Mouse (Mus musculus): ENCODE data around the gene Tk2. TPM values are rescaled to one million over a fixed set of nuclear protein-coding genes. Genes with fewer than 3 reads are reported as not detected.

The Tk2 gene
- polyA plus RNA-seq, 1 experiment, result 38.4 TPM

- TF ChIP-seq CTCF (IDR thresholded peaks at IDR 0.05; ENCODE audit: borderline replicate concordance, insufficient read depth, low read depth, low read length), result no peak
- TF ChIP-seq POLR2A (IDR thresholded peaks at IDR 0.05; ENCODE audit: borderline replicate concordance, insufficient read depth, low read length), result no peak
- DNase-seq, result no peak
- 78% methylated on average over 6 of the region's 6 CpGs for WGBS
- no peak overlapping the region for H3K4me3 ChIP-seq (replicated peaks; ENCODE audit: insufficient read depth, low read depth, low read length)
- H3K4me1 ChIP-seq (ENCODE audit: control insufficient read depth, insufficient read depth, low read length), result no peaks in the 10 kb centered on the region
- H3K27ac ChIP-seq (ENCODE audit: insufficient read depth, low read length), result no peak overlapping the region
- H3K27me3 ChIP-seq (ENCODE audit: control insufficient read depth, insufficient read depth, low read length), result no peaks in the 10 kb centered on the region
Measured at GRCm38 (mm10) chr8:104187622-104188021, 60.7 kb downstream of the Tk2 start.

DNA sequence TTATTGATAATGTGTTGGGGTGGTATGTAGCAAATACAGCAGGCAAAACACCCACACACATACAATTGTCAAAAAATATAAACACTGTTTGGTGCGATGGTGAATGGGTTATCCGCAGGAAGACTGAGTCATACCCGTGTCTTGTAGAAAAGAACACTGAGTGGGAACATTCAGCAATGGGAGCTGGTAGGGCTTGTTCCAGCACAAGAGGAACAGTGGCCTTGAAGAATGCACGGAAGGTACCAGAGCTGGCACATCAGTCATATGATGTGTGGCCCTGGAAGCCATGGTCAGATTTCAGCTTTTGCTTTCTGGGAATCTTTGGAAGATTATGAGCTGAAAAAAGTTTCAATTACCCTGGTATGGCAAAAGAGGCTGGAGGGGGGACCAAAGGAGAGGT is 61.5 kb downstream of the Tk2 start:
- TF ChIP-seq CTCF (IDR thresholded peaks at IDR 0.05; ENCODE audit: borderline replicate concordance, insufficient read depth, low read depth, low read length) (no peak), POLR2A (IDR thresholded peaks at IDR 0.05; ENCODE audit: borderline replicate concordance, insufficient read depth, low read length) (no peak)
- no peak overlapping the region for H3K27ac ChIP-seq (ENCODE audit: insufficient read depth, low read length)
- H3K4me3 ChIP-seq (replicated peaks; ENCODE audit: insufficient read depth, low read depth, low read length), result no peak overlapping the region
- 91% methylated on average over 4 of the region's 4 CpGs for WGBS
- no peak for DNase-seq
- no peaks in the 10 kb centered on the region for H3K27me3 ChIP-seq (ENCODE audit: control insufficient read depth, insufficient read depth, low read length)
- H3K4me1 ChIP-seq (ENCODE audit: control insufficient read depth, insufficient read depth, low read length), result no peaks in the 10 kb centered on the region

DNA sequence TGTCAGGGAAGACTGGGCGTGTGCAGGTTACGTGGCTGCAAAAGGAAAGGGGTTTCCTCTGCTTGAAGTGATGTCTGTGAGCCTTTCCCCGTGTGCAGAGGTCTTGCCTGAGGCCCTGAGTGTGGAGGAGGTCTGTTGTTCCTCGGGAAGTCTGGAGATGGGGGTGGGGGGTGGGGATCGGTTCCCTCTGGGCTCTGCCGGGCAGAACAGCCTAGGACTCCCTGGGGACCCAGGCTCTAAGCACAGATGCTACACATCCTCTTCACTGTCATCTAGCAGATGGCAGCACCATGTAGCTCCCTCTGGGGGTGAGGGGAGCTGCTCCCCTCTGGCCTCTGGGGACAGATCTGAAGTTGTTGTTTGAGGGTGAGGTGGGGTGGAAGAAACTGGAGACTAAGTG is 63.5 kb downstream of the Tk2 start:
- Histone ChIP-seq H3K27me3 (ENCODE audit: control insufficient read depth, insufficient read depth, low read length) (no peaks in the 10 kb centered on the region), H3K4me1 (ENCODE audit: control insufficient read depth, insufficient read depth, low read length) (no peaks in the 10 kb centered on the region), H3K27ac (ENCODE audit: insufficient read depth, low read length) (no peak overlapping the region), H3K4me3 (replicated peaks; ENCODE audit: insufficient read depth, low read depth, low read length) (no peak overlapping the region)
- 25% methylated on average over 6 of the region's 6 CpGs for WGBS
- TF ChIP-seq CTCF (IDR thresholded peaks at IDR 0.05; ENCODE audit: borderline replicate concordance, insufficient read depth, low read depth, low read length) (no peak), POLR2A (IDR thresholded peaks at IDR 0.05; ENCODE audit: borderline replicate concordance, insufficient read depth, low read length) (no peak)
- no peak for DNase-seq

- H3K27me3 ChIP-seq (ENCODE audit: control insufficient read depth, insufficient read depth, low read length), result no peaks in the 10 kb centered on the region
- no peaks in the 10 kb centered on the region for H3K4me1 ChIP-seq (ENCODE audit: control insufficient read depth, insufficient read depth, low read length)
- TF ChIP-seq CTCF (IDR thresholded peaks at IDR 0.05; ENCODE audit: borderline replicate concordance, insufficient read depth, low read depth, low read length) (no peak), POLR2A (IDR thresholded peaks at IDR 0.05; ENCODE audit: borderline replicate concordance, insufficient read depth, low read length) (no peak)
- WGBS, result 58% methylated on average over 4 of the region's 4 CpGs
- H3K27ac ChIP-seq (ENCODE audit: insufficient read depth, low read length), result no peak overlapping the region
- H3K4me3 ChIP-seq (replicated peaks; ENCODE audit: insufficient read depth, low read depth, low read length), result no peak overlapping the region
- no peak for DNase-seq
Measured at GRCm38 (mm10) chr8:104177054-104177453, 71.3 kb downstream of the Tk2 start.

Other genes starting within 250 kb of the Tk2 start
- gene Cdh5, start 146.9 kb downstream of the Tk2 start, polyA plus RNA-seq (2012; rRNA removed), result 9.9 and 10.3 TPM in 2 replicates
- 21.8 and 23.0 TPM in 2 replicates for gene Bean1, start 78.1 kb downstream of the Tk2 start, polyA plus RNA-seq (2012; rRNA removed)
- gene Cklf, start 2.3 kb upstream of the Tk2 start, polyA plus RNA-seq (2012; rRNA removed), result 6.9 and 7.9 TPM in 2 replicates
- not detected in 2 replicates for gene Cmtm2a, start 44.6 kb upstream of the Tk2 start, polyA plus RNA-seq (2012; rRNA removed)
- not detected in 2 replicates for gene Gm45711, start 61.5 kb upstream of the Tk2 start, polyA plus RNA-seq (2012; rRNA removed)
- not detected in 2 replicates for gene Cmtm1, start 61.6 kb upstream of the Tk2 start, polyA plus RNA-seq (2012; rRNA removed)
- not detected in 2 replicates for gene Gm11020, start 73.0 kb upstream of the Tk2 start, polyA plus RNA-seq (2012; rRNA removed)
- gene Cmtm2b, start 73.7 kb upstream of the Tk2 start, polyA plus RNA-seq (2012; rRNA removed), result not detected in 2 replicates
- gene Cmtm3, start 90.9 kb upstream of the Tk2 start, polyA plus RNA-seq (2012; rRNA removed), result 16.9 and 18.6 TPM in 2 replicates
- 31.1 and 33.3 TPM in 2 replicates for gene Cmtm4, start 147.2 kb upstream of the Tk2 start, polyA plus RNA-seq (2012; rRNA removed)
- 174 and 191 TPM in 2 replicates for gene Dync1li2, start 194.5 kb upstream of the Tk2 start, polyA plus RNA-seq (2012; rRNA removed)

All from cerebellum, adult 2 months (tissue).